Mouse (Mus musculus) forebrain, embryonic 16.5 days (tissue): Measurements from ENCODE around the gene Gm47283. TPM values are rescaled to one million over a fixed set of nuclear protein-coding genes. Genes with fewer than 3 reads are reported as not detected.

Experiments
- polyA plus RNA-seq: library from polyadenylated mRNA; unstranded; fragments of >200 nt; fragmentation: Nextera tagmentation; extraction: Ambion mirVana; gene quantifications from 2 replicates; pipeline ENCODE4 v1.2.1, GENCODE M21; 2015

The Gm47283 gene
- polyA plus RNA-seq, 1 experiment from 2014 or later = not detected

Other genes starting within 250 kb of the Gm47283 start
- not detected in 2 replicates for gene Gm21860, start 29.9 kb upstream of the Gm47283 start, polyA plus RNA-seq
- gene Gm21748, start 54.4 kb downstream of the Gm47283 start, polyA plus RNA-seq = not detected in 2 replicates